Mouse (Mus musculus) kidney, adult 2 months (tissue): ENCODE data around the gene Tsen34.

ENCODE experiments used
- CTCF ChIP-seq: fragments of 200-500 bp; conservative IDR thresholded peaks from 2 replicates; pipeline ENCODE4 v1.5.1; 2011; ENCODE audit warnings: low read depth, mild to moderate bottlenecking, control low read depth, low read length, moderate library complexity, mixed read lengths; ENCODE audit not compliant: insufficient read depth, insufficient read length
- POLR2A ChIP-seq: fragments of 200-500 bp; IDR thresholded peaks from one replicate; pipeline ENCODE4 v1.6.1; 2011; ENCODE audit warnings: low read depth, low read length, control low read depth

DNA sequence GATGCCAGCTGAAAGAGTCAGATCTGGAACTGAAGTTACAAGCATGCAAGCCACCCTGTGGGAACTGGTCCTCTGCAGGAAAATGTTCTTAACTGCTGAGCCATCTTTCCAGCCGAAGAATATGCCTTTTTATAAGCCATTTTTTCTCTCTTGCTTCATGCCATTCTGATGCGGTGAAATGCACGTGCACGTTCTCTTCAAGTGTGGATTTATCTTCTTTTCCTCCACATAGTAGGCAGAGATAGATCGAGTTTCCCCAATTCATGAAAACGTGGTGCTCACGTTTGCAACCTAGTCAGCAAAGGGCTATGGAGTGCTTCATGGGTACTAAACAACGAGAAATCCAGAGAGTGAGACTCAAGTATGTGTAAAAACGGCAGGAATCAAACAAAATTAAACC, 48.8 kb upstream of the Tsen34 start:
- TF ChIP-seq CTCF = no peak
- no peak for TF ChIP-seq POLR2A
